Mouse (Mus musculus) gastrocnemius, postnatal 36 days (tissue): ENCODE measurements around the gene Gpr61. TPM values are rescaled to one million over a fixed set of nuclear protein-coding genes. Genes with fewer than 3 reads are reported as not detected.

Experiments
- total RNA-seq, 2 experiments: library from RNA; stranded (reverse); gene quantifications; 2 replicates each; pipeline ENCODE4 v1.2.3; 2021

Gene Gpr61
- total RNA-seq, 2 experiments from 2014 or later, result not detected

Other genes with a start within 250 kb of the Gpr61 start
- 10 to 100 TPM in 1 of 2 experiments, 1 to 10 TPM in 1; 6.3 to 15.8 TPM for gene Gstm7, start 223.1 kb downstream of the Gpr61 start, total RNA-seq
- gene Gstm6, start 211.1 kb downstream of the Gpr61 start, total RNA-seq, result under 1 TPM; 0.22 to 0.61 TPM
- not detected for gene Gstm3, start 185.6 kb downstream of the Gpr61 start, total RNA-seq
- gene Gstm2, start 168.4 kb downstream of the Gpr61 start, total RNA-seq, result 100 to 1,000 TPM in 1 of 2 experiments, 10 to 100 TPM in 1; 51.9 to 103 TPM
- gene Gstm1, start 136.9 kb downstream of the Gpr61 start, total RNA-seq, result 100 to 1,000 TPM; 138 to 202 TPM
- gene Gstm4, start 110.0 kb downstream of the Gpr61 start, total RNA-seq, result 10 to 100 TPM; 11.3 to 13.5 TPM
- gene Ampd2, start 68.2 kb downstream of the Gpr61 start, total RNA-seq, result 1 to 10 TPM; 3.8 TPM
- gene Gnat2, start 62.1 kb downstream of the Gpr61 start, total RNA-seq, result under 1 TPM; 0.25 to 0.28 TPM
- gene Gnai3, start 8.7 kb downstream of the Gpr61 start, total RNA-seq, result 10 to 100 TPM in 1 of 2 experiments, 1 to 10 TPM in 1; 9.7 to 11.3 TPM
- 10 to 100 TPM; 23.3 to 27.5 TPM for gene Amigo1, start 31.5 kb upstream of the Gpr61 start, total RNA-seq
- 1 to 10 TPM; 2.5 to 3.1 TPM for gene Cyb561d1, start 46.3 kb upstream of the Gpr61 start, total RNA-seq
- gene Atxn7l2, start 56.1 kb upstream of the Gpr61 start, total RNA-seq, result 1 to 10 TPM; 5.7 to 6.1 TPM
- gene Sypl2, start 71.8 kb upstream of the Gpr61 start, total RNA-seq, result 100 to 1,000 TPM; 479 to 547 TPM
- gene Psma5, start 102.0 kb upstream of the Gpr61 start, total RNA-seq, result 10 to 100 TPM; 43.6 to 48.1 TPM
- 10 to 100 TPM; 36.7 to 37.8 TPM for gene Sort1, start 129.2 kb upstream of the Gpr61 start, total RNA-seq
- not detected for gene Mybphl, start 210.0 kb upstream of the Gpr61 start, total RNA-seq
- under 1 TPM; 0.26 to 0.32 TPM for gene Psrc1, start 229.0 kb upstream of the Gpr61 start, total RNA-seq